Mouse (Mus musculus): ENCODE data around the gene Etl4. TPM values are rescaled to one million over a fixed set of nuclear protein-coding genes. Genes with fewer than 3 reads are reported as not detected.

Gene Etl4
- 10 to 100 TPM; 68.7 to 98.4 TPM for total RNA-seq (2021)
- long read RNA-seq, experiment 1, partial matches to known transcripts: 1 of 2 reads
- long read RNA-seq, experiment 1, other reads (novel, unspliced or antisense): 1 of 2 reads
- long read RNA-seq, experiment 2, partial matches to known transcripts: 7 of 12 reads
- long read RNA-seq, experiment 2, other reads (novel, unspliced or antisense): 5 of 12 reads

- no peak for DNase-seq (ENCODE audit: low spot score in 2 of 2)
Measured at GRCm38 (mm10) chr2:19909171-19909899, at the start of gene Etl4. Etl4 (plus strand) TSS chr2:19909780.

- DNase-seq (ENCODE audit: low spot score in 2 of 2): no peak
Measured at GRCm38 (mm10) chr2:19869167-19869566, 40.4 kb upstream of the Etl4 start.

DNA sequence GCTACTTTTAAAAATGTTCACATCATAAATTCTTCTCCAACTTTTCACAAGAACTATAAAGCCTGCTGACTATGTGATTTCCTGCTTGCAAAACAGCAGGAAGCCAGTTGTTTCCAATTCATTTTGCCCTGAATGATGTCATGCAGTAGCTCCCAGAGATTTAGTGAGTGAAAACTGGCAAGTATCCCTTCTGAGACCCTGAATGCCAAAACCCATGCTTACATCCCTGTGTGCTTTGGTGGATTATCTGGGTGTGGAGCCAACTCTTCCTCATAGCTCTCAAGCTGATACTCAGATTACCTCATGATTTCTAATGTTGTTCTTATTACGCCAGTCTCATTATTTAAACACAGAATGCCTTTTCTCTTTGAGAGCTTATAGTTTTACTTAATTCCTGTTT is 37.7 kb upstream of the Etl4 start:
- DNase-seq (ENCODE audit: low spot score in 2 of 2): no peak

- no peak for DNase-seq (ENCODE audit: low spot score in 2 of 2)
Measured at GRCm38 (mm10) chr2:19890875-19891274, 18.7 kb upstream of the Etl4 start.

GRCm38 (mm10) chr2:19909900-19910780 is 560 bp downstream of the Etl4 start:
- no peak for DNase-seq (ENCODE audit: low spot score in 2 of 2)

DNA sequence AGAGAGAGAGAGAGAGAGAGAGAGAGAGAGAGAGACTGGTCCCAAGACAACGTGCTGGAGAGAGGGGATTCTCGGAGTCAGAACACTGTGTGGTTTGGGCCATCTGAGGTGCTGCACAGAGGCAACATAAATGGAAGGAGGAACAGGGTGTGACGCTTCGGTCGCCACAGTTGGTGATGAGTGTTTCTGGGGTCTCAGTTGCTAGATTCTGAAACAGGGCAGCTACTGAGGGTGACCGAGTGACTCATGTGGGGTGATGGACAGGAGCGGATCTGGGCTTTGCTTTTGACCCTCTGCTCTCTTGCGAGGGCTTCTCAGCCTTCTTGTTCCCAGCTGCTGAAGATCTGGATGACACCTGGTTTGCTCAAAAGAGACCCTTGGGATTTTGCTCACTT is 1.2 kb downstream of the Etl4 start:
- no peak for DNase-seq (ENCODE audit: low spot score in 2 of 2)

DNA sequence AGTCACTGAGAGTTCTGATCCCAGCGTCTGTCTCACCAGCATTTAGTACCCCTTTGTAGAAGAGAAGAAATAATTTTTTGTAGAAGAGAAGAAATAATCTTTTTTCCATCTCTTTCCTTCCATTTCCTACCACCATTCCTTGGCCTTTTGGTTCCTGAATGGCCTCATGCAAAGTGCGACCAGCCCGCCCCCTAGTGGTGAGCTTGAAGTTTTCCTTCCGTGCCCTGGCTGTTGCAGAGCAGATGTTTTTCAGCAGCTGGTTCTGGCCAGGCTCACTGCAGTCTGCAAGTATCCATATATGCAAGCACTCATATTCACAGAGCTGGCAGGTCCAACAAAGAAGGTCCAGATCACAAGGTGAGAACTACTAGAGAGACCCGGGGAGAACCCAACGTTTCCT is 9.6 kb downstream of the Etl4 start:
- DNase-seq (ENCODE audit: low spot score in 2 of 2): peak; percentile 22 to 40

DNA sequence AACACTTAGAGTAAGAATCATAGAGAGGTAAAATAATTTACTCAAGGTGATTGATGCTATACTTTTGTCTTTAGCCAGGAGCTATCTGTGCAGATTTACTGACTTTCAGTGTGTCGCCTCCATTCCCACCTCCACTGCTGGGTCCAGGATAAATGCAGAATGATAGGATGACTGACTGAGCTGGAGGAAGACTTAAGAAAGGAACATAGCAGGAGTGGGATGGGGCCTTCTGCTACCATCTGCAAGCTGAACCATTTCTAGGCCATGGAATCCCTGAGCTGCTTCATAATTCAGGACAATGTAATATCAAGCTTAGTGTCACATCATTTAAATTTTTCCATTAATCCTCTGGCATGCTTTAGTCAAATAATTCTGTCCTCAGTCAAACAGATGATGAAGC is 20.4 kb downstream of the Etl4 start:
- DNase-seq (ENCODE audit: low spot score in 2 of 2): no peak

- no peak for DNase-seq (ENCODE audit: low spot score in 2 of 2)
Measured at GRCm38 (mm10) chr2:19933836-19934235, 24.3 kb downstream of the Etl4 start.

- DNase-seq (ENCODE audit: low spot score in 2 of 2): no peak
Measured at GRCm38 (mm10) chr2:19945205-19945604, 35.6 kb downstream of the Etl4 start.

- DNase-seq (ENCODE audit: low spot score in 2 of 2): no peak
Measured at GRCm38 (mm10) chr2:19953028-19953427, 43.4 kb downstream of the Etl4 start.

DNA sequence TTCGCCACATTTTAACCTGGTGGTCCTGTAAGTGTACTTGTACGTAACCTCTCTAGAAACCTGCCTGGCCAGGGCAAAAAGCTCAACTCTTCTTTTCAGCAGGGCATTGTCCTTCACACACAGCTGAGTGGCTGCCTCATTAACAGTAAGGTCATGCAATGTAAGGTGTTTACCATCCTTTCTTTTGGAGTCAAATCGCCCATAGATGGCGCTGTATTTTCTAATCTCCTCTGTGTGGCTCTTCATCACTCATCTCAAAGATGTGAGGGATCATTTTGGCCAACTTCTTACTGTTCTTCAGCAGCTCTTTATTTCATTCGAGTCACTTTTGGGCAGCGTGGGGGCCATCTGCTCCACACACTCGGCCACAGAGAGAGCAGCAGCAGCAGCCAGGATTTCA is 56.9 kb downstream of the Etl4 start:
- DNase-seq (ENCODE audit: low spot score in 2 of 2): no peak

GRCm38 (mm10) chr2:20037671-20038070 is 128.1 kb downstream of the Etl4 start:
- DNase-seq (ENCODE audit: low spot score in 2 of 2): no peak

GRCm38 (mm10) chr2:20072377-20072776 is 162.8 kb downstream of the Etl4 start:
- no peak for DNase-seq (ENCODE audit: low spot score in 2 of 2)

GRCm38 (mm10) chr2:20076118-20076796 is 166.7 kb downstream of the Etl4 start:
- DNase-seq (ENCODE audit: low spot score in 2 of 2): no peak

DNA sequence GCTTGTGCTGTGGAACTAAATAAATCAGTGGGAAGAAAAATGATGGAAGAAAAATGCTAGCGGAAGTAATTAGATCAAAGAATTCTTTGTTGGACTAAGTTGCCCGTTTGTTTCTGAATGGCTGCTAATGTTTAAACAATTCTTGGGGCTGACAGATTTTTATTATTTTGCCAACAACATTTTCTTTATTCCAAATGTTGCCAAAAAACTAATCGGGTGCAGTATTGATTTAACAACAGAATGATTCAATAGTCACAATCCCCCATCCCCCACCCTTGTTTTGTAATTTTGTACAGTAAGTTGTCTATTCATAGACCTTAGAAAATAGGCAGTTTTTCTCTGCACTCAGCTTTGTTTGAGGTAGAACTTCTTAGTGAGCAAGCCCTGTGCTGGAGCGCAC is 175.2 kb downstream of the Etl4 start:
- DNase-seq (ENCODE audit: low spot score in 2 of 2): no peak

- no peak for DNase-seq (ENCODE audit: low spot score in 2 of 2)
Measured at GRCm38 (mm10) chr2:20105456-20105855, 195.9 kb downstream of the Etl4 start.

GRCm38 (mm10) chr2:20111703-20112102 is 202.1 kb downstream of the Etl4 start:
- no peak for DNase-seq (ENCODE audit: low spot score in 2 of 2)

DNA sequence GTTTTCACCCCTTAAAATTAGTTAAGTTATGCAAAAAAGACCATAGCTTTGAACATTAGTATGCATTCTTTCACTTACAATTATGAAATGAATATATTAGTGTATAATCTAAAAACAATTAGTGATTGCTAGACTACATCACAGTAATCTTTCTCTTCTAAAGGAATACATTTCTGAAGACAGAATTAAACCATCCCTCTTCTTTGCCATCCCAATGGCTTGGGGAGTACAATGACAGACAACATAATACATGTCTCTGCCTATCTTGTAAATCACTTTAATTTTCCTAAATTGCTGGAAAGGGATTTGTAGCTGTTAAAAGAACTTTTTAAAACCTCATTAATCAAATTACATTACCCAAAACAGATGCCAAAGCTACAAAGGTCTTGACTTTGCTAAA is 216.3 kb downstream of the Etl4 start:
- no peak for DNase-seq (ENCODE audit: low spot score in 2 of 2)

DNA sequence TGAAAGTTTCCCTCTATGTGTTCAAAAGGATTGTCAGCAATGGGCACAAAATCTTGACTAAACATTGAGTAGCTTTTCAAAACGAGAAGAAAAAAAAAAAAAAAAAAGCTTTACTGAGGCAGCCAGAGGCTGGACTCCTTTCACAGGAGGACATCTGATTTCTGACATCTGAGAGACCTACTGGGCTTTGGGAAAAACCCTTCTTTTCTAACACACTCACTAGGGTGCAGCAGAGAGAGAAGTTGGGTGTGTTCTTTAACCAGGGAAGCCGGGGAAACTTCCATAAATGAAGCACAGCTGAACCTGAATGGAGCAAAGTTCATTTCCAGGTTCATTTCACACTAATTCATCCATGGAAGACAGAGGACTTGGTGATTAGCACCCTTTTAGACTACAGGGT is 222.2 kb downstream of the Etl4 start:
- DNase-seq (ENCODE audit: low spot score in 2 of 2): no peak

DNA sequence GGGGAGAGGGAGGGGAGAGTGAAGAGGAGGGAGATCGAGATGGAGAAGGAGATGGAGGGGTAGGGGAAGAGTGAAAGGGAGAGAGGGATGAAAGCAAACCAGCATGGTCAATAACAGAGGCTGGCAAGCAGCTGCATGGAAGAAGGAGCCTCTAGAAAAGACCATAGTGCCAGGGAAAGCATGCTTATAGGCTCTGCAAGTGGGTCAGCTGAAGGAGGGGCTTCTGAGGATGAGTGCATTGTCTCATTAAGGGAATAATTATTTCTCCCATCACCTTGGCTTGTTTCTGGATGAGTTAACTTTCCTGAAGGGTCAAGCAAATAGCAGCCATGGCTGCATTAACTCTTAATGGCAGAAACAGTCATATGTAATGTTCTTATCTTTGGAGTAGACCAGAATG is 228.8 kb downstream of the Etl4 start:
- no peak for DNase-seq (ENCODE audit: low spot score in 2 of 2)

DNA sequence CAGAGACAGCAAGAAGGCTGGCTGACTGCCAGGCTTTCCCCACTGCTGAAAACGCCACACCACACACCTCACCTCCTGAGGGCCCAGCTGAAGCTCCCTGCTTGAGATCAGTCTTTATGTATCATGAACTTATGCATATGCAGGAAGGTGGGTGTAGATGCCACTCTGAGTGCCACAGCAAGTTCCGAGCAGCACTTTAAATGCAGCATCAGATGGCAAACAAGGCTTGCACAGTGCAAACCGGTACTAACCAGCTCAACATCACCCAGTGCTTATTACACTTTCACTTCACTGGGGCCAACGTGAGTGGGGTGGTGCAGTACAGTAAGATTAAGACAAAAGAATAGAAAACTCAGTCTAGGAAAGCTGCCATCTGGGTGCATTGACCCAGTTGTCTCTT is 235.8 kb downstream of the Etl4 start:
- DNase-seq (ENCODE audit: low spot score in 2 of 2): no peak
